Mouse (Mus musculus): Measurements from ENCODE around the gene Alk.

DNA sequence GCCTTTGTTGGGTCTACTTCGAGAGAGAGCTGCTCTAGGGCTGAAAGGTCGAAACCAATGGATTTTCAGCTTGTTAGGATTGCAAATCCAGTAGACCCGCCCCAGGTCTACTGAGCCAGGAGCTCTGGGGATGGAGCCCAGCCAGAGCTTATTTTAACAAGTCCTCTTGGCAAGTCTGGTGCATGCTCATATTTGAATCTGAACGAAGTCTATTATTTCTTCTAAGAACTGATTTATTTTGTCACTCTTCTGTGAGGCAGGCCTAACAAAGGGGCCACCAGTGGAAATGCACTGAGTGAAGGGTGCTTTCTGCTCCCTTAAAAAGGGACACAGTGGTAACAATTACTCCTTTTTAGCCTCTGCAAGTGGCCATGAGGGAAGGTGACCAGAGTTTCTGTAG lies 24.3 kb downstream of the Alk start:
- TF ChIP-seq POLR2A (IDR thresholded peaks at IDR 0.05; ENCODE audit: low read depth, low read length) (no peak), CTCF (IDR thresholded peaks at IDR 0.05; ENCODE audit: extremely low read depth, insufficient read depth, insufficient read length, insufficient replicate concordance) (no peak)
